Mouse (Mus musculus) gastrocnemius, postnatal 10 days (tissue): ENCODE measurements around the gene Primpol. TPM values are rescaled to one million over a fixed set of nuclear protein-coding genes. Genes with fewer than 3 reads are reported as not detected.

ENCODE experiments used
- DNase-seq: peaks from one replicate; pipeline ENCODE4 v3.0.0; 2021; ENCODE audit warnings: mixed read lengths
- total RNA-seq, 2 experiments: library from RNA; stranded (reverse); gene quantifications; 2 replicates each; pipeline ENCODE4 v1.2.3; 2021

Gene Primpol
- total RNA-seq, 2 experiments from 2014 or later = 5.1 TPM

DNA sequence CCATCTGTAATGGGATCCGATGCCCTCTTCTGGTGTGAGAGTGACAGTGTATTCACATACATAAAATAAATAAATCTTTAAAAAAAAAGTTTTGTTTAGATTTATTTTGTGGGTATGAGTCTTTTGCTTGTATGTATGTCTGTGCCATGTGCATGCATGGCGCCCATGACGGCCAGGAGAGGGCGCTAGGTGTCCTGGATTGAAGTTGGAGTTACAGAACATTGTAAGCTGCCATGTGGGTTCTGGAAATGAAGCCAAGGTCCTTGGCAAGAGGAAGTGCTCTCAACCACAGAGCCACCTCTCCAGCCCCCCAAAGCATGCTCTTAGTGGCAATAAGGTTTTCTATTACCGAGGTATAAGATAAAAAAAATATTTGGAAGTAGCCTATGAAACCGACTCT lies 57.6 kb downstream of the Primpol start:
- DNase-seq = peak; percentile 50

GRCm38 (mm10) chr8:46552441-46552765 lies 64.6 kb downstream of the Primpol start:
- no peak for DNase-seq

DNA sequence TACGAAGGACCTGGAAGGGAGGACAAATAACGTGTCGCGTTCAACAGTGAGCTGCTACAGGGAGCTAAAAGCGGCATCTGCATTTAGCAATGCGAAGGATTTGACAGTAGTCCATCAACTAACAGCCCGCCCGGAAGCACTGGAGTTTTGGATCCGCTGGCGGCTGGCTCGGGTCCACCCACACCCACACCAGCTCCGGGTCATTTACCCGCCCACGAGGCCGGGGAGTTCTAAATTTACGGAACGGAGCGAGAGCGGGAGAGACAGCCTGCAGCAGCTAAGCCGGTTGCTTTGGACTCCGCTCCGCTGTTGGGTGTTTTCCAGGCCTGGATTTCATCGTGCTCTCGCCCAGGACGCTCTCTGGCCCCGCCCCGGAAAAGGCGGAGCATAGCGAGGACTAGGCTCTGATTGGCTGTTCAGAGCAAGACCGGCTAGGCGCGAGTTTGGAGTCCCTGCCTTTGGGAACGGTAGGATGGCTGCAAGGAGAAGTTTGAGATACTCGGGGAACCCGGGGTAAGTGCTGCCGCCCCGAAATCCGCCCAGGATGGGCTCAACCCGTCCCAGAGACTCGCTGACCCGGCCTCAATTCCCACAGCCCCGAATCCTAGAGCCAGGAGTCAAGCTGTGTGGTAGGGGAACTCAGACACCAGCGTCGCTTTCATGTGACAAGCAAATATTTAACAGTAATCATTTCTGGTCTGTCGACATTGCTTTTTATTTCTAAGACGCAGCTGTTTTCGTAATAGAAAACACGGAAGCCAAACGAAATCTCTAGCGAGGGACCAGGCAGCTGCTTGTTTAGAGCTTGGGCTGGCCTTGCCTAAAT lies 65.2 kb downstream of the Primpol start, which contains the start of gene Cenpu:
Gene Cenpu (plus strand): TSS at position 414 of the 826 bp plus-strand sequence.
- peak; percentile 100 for DNase-seq

GRCm38 (mm10) chr8:46551029-46551428 lies 66.0 kb downstream of the Primpol start:
- DNase-seq = no peak

GRCm38 (mm10) chr8:46550058-46550457 lies 67.0 kb downstream of the Primpol start:
- no peak for DNase-seq

GRCm38 (mm10) chr8:46547245-46547644 lies 69.8 kb downstream of the Primpol start:
- DNase-seq = no peak

GRCm38 (mm10) chr8:46546431-46547176 lies 70.4 kb downstream of the Primpol start:
- DNase-seq = peak; percentile 56

GRCm38 (mm10) chr8:46545854-46546253 lies 71.2 kb downstream of the Primpol start:
- no peak for DNase-seq

DNA sequence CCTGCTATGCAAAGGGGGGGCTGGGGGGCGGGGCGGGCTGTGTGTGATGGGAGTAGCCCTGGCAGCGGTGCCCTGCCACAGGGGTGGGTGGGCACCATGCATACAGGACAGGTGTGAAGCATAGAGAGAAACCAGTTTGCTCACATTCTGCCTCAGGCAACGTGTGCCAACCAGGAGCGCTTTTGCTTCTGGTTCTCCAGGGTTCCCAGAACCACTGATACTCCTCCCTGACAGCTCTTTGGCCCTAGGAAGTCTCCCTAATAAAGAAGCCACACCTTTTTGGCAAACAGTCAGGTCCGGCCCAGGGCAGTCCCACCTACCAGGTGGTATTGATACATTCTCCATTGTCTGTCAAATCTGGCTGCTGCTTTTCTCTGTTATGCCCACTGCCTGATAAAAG lies 73.3 kb downstream of the Primpol start:
- DNase-seq = no peak

GRCm38 (mm10) chr8:46543191-46543590 lies 73.8 kb downstream of the Primpol start:
- DNase-seq = no peak

DNA sequence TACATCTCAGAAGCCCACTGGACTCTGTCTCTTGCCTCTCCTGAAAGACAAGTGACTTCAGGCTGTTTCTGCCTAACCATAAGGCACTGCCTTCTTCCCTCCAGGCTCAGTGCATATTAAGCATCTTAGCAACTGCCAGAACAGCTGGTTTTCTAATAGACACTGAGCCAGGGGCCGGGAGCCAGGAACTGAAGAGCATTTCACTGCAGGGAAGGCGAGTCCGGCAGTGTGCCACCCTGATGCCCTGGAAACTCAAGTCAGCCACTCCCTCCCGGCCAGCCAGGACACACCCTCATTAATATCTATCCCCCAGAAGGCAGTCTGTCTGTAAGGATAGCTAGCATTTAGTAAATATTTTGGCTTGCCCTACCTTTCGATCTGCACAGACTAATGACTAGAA lies 77.3 kb downstream of the Primpol start:
- peak; percentile 82 for DNase-seq

- DNase-seq = no peak
These were observed 83.1 kb downstream of the Primpol start for GRCm38 (mm10) chr8:46533926-46534325.

DNA sequence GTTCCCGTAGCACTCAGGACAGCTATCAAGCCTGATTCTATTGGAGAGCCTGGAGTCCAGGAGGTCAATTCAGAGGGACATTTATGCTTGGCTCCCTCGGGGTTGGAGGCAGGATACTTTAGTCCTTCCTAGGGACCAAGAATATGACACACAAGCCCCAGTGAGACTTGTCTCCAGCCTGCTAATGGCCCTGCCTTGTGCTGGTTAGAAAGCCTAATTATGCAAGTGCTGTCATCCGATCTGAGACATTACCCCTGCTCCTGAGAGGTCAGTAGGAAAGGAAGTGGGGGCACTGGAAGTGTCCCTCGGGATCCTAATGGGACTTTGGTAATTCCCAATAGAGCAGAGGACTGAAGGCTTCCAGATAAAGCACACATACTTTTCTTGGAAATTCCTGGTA lies 86.5 kb downstream of the Primpol start:
- DNase-seq = no peak

- no peak for DNase-seq
These were observed 87.5 kb downstream of the Primpol start for GRCm38 (mm10) chr8:46529508-46529907.

DNA sequence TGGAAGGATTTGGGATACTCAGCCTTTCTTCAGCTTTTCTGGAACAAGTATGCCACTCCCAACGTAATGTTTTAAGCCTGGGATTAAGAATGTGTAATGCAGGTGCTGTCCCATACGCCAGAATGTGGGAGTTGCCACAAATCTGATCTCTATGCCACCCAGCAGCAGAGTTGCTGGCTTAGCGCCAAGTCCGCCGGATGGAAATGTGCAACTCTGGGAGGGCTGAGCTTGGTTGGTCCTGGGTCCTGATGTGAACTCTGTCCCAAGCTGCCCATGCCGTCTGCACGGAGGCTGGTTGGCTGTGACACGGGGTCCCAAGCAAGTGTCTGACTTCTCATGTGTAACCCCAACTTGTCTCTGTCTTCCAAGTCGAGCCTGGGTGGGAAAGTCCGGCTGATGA lies 90.2 kb downstream of the Primpol start:
- DNase-seq = peak; percentile 43

DNA sequence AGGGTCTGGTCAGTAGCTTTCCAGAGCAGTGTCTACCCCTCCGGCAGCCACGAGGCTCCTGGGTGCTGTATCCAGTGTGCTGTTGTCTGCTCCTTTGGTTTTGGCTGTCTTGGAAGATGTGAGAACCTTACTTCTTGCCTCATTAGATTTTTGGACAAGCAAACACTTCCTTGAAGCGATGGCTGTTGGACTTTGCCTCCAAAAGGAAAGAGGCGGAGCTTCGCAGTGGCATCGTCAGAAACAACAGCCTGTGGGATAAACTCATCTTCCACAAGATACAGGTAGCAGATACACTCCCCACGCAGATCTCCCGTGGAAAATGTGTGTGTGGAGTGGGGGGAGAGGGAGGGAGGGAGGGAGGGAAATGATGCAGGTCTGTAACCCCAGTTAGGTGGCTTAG lies 90.9 kb downstream of the Primpol start:
- DNase-seq = no peak

Other genes starting within 250 kb of the Primpol start
- gene Acsl1, start 146.2 kb downstream of the Primpol start, total RNA-seq = 100 to 1,000 TPM; 230 to 244 TPM
- 1 to 10 TPM; 2.1 to 2.5 TPM for gene Cenpu, start 65.2 kb downstream of the Primpol start, total RNA-seq
- gene Casp3, start 79 bp upstream of the Primpol start, total RNA-seq = 10 to 100 TPM; 13.1 to 18.4 TPM
- gene Irf2, start 122.5 kb upstream of the Primpol start, total RNA-seq = 10 to 100 TPM; 25.2 to 44.4 TPM